Mouse (Mus musculus) megakaryocyte, embryonic 14.5 days (primary cell): ENCODE measurements around the gene Efnb3. TPM values are rescaled to one million over a fixed set of nuclear protein-coding genes. Genes with fewer than 3 reads are reported as not detected.
"Not testable (repeated sequence)": the region's sequence is repeated elsewhere in the genome, so short reads cannot be mapped to it uniquely, and the experiment has no call there.

Source experiments
- H3K27me3 ChIP-seq: replicated peaks from 2 replicates; pipeline ENCODE3; 2012; ENCODE audit warnings: inconsistent platforms
- H3K36me3 ChIP-seq: replicated peaks from 2 replicates; pipeline ENCODE3; 2012; ENCODE audit warnings: low read length, inconsistent platforms, mixed read lengths
- H3K4me1 ChIP-seq: 2 replicates; pipeline ENCODE4 v1.6.1; 2012; ENCODE audit warnings: inconsistent platforms
- H3K4me3 ChIP-seq: replicated peaks from 2 replicates; pipeline ENCODE3; 2012; ENCODE audit warnings: moderate library complexity, mild to moderate bottlenecking, inconsistent platforms
- H3K9me3 ChIP-seq: 2 replicates; pipeline ENCODE4 v1.6.1; 2012; ENCODE audit warnings: inconsistent platforms
- FLI1 ChIP-seq: IDR thresholded peaks from 2 replicates; pipeline ENCODE4 v1.6.1; 2012; ENCODE audit warnings: low read length, inconsistent platforms, mixed read lengths
- GATA1 ChIP-seq: IDR thresholded peaks from 3 replicates; pipeline ENCODE4 v1.6.1; 2012; ENCODE audit warnings: mixed read lengths, low read length, inconsistent platforms, borderline replicate concordance
- polyA plus RNA-seq: library from polyadenylated mRNA; stranded (reverse); fragments of >175 nt; gene quantifications from 2 replicates; pipeline ENCODE4 v1.2.3, GENCODE M21; 2012; ENCODE audit warnings: low replicate concordance; ENCODE audit not compliant: insufficient read depth

Efnb3 gene
- polyA plus RNA-seq, 1 experiment = 0.51 TPM

DNA sequence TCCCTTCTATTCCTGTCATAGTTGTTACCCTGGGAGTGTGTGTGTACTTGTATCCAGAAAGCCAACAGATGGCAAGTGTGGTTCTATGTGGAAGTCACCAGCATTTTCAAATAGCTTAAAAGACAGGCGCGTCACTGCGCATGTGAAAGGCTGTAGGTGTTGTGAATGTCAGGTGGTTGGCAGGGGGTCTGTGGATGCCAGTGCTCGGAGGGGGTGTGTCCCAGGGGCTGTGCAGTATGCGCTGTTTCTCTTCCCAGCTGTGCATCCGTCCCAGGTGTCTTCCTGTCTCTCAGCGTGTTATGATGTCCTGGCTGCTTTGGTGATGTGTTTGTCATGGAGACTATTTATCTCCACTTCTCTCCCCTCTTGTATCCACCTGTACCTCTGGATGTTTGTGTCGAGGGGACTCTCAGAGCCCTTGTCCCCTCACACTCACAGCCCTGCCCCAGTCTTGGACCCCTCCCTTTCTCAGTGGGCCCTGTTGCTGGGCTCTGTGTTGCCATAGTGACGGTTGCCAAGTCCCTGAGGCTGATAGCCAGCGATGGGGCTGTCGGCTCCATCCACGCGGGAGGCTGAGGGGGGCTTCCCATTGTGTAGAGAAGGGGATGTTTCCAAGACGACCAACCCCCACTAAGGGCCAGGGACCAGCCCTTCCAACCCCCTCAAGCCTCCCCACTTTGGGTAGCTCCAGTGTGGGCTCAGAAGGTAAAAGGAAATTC, 7.2 kb downstream of the Efnb3 start:
- Histone ChIP-seq H3K27me3 (peaks cover 71% of the 10 kb centered on the region), H3K4me3 (no peak overlapping the region), H3K9me3 (peaks cover 10% of the 10 kb centered on the region), H3K36me3 (peaks cover 2% of the 10 kb centered on the region), H3K4me1 (peaks cover 19% of the 10 kb centered on the region)
- no peak for TF ChIP-seq FLI1
- no peak for TF ChIP-seq GATA1

DNA sequence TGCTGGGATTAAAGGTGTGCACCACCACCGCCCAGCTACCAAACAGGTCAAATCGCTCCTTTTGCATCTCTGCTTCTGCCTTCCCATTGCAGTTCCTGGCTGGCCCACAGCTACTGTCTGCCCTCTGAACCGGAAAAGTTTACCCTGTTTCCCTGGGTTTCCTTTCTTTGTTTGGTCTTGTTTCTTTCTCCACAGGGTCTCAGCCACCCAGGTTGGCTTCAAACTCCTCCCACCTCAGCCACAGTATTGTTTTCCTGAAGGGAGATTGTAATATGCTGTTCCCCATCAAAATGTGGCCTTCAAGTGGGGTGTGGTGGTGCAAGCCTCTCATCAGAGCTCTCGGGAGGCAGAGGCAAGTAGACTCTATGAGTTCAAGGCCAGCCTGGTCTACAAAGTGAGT, 8.7 kb downstream of the Efnb3 start:
- Histone ChIP-seq H3K9me3 (peaks cover 10% of the 10 kb centered on the region), H3K36me3 (peaks cover 2% of the 10 kb centered on the region), H3K4me3 (no peak overlapping the region), H3K27me3 (peaks cover 71% of the 10 kb centered on the region), H3K4me1 (peaks cover 31% of the 10 kb centered on the region)
- no peak for TF ChIP-seq FLI1
- no peak for TF ChIP-seq GATA1

DNA sequence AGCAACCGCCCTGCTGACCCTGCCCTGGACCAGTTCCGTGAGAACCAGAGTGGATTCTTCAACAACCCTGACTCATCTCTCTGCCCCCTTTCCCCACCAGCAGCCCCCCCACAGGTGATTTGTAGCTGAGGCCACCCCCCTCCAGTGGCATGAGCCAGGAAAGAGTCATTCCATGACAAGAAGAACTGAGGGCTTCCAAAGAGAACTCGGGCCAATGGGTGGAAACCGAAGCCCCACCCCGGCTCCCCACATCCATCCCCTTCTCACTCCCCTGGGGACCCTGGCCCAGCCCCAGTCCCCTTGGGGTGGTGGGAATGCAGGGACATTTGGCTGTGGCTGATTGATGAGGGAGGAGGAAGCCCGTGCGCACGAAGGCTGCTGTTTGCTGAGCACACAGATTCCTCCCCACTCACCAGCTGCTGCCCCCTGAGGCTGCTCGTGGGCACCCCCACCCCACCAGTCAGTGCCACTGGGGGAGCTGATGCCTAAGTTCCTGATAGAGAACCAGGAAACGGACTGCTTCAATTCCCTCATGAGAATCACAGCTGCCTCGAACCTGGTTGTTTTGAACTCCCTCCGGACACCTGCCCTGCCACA, 10.8 kb downstream of the Efnb3 start, which contains the start of gene Dnah2:
TSS of gene Dnah2 (minus strand) at position 51 of the 597 bp plus-strand sequence.
- Histone ChIP-seq H3K4me1 (peaks cover 26% of the 10 kb centered on the region), H3K4me3 (no peak within 1 kb of the TSS), H3K36me3 (no peaks in the 10 kb centered on the region), H3K9me3 (0 out of 2 replicates have a peak, but pooled peaks cover 4% of the 10 kb centered on the region), H3K27me3 (peaks cover 82% of the 10 kb centered on the region)
- no peak for TF ChIP-seq FLI1
- no peak for TF ChIP-seq GATA1

DNA sequence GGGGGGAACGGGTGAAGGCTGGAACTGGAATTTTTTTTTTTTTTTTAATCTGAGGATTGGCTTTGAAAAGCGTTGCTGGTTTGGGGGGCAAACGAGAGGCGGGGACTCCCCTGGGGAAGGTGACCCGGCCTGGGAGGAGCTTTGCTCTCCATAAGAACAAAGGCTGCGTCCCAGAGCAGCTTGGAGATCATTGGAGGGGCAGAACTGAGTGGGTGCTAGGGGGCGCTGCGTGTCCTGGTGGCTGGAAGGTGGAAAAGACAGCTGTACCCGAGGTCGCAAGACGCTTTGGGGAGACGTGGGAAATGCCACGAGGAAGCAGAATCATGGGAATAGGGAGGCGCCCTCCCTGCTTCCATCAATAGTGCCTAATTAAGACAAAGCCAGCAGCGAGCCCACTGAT, 12.9 kb downstream of the Efnb3 start:
- Histone ChIP-seq H3K36me3 (no peaks in the 10 kb centered on the region), H3K4me1 (peaks cover 24% of the 10 kb centered on the region), H3K4me3 (peak overlapping the region; percentile 90), H3K27me3 (peaks cover 77% of the 10 kb centered on the region), H3K9me3 (0 out of 2 replicates have a peak, but pooled peaks cover 2% of the 10 kb centered on the region)
- TF ChIP-seq FLI1 = no peak
- TF ChIP-seq GATA1 = no peak

DNA sequence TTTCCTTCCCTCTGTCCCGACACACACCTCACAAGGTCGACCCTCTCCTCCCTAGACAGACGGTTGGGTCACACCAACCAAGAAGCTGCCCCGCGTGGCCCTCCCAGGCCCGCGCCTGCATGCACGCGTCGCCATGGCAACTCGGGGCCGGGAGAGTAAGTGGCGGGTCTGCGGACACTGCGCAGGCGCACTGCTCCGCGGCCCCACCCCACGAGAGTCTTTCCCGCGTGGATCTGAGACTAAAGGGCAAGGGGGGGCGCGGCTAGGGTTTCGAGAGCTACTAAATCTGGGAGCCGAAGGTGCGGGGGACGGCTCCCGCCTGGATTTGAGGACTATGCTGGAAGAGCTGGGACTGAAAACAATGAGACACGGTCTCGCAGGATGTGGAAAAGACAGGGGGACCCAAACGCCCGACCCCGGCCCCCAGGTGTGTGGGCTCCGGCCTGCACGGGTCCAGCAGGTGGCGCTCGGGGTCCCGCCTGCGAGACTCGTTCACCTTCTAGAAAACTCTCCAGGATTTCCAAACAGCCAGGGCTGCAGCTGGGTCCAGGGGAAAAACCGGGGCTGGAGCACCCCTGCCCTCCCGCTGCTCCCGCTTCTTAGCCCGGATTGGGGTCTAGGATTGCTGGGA, 13.5 kb downstream of the Efnb3 start:
- no peak for TF ChIP-seq GATA1
- TF ChIP-seq FLI1 = no peak
- Histone ChIP-seq H3K4me3 (peak overlapping the region; percentile 90), H3K27me3 (peaks cover 74% of the 10 kb centered on the region)

DNA sequence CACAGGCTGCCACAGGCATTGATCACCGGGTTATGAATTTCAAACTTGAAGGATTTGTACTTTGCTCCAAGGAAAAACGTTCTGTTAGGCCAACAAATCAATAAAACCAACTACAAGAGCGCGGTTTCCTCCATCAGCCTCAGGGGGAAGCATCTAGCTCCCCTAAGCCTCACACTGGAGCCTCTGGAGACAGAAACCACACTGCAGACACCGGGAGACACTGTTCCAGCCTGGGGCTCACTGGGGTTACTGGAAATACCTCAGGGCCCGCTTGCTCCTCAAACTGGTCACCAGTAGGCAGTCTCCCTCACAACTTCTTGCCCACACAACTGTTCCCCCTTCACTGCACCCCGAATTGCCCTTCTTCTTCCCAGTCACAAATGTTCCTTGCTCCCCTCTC, 14.0 kb downstream of the Efnb3 start:
- peak overlapping the region; percentile 90 for H3K4me3 ChIP-seq
- H3K27me3 ChIP-seq = peaks cover 71% of the 10 kb centered on the region
- TF ChIP-seq FLI1 (no peak), GATA1 (no peak)

More for the DNA sequence above, 13.5 kb downstream of the Efnb3 start:
- peaks cover 24% of the 10 kb centered on the region for H3K4me1 ChIP-seq
- H3K9me3 ChIP-seq = no peaks in the 10 kb centered on the region
- no peaks in the 10 kb centered on the region for H3K36me3 ChIP-seq

DNA sequence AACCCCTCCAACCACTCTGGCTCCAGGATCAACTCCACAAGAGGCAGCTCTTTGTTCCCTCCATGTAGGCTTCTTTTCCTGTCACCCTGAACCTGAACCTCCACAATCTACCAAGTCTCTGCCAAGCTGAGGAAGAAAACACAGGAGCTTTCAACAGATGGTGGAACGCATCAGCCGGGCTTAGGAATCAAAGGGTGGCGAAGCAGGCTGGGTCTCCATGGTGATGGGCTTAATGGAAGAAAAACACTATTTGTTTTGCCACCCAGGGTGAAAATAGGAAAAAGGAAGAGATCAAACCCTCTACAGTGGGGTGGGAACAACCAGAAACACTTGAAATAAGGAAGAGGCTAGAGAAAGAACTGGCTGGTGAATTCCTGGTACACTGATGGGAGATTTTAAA, 16.4 kb downstream of the Efnb3 start:
- peaks cover 61% of the 10 kb centered on the region for H3K27me3 ChIP-seq
- TF ChIP-seq FLI1 = no peak
- TF ChIP-seq GATA1 = no peak

More for the DNA sequence above, 14.0 kb downstream of the Efnb3 start:
- Histone ChIP-seq H3K9me3 (no peaks in the 10 kb centered on the region), H3K36me3 (no peaks in the 10 kb centered on the region), H3K4me1 (peaks cover 24% of the 10 kb centered on the region)

DNA sequence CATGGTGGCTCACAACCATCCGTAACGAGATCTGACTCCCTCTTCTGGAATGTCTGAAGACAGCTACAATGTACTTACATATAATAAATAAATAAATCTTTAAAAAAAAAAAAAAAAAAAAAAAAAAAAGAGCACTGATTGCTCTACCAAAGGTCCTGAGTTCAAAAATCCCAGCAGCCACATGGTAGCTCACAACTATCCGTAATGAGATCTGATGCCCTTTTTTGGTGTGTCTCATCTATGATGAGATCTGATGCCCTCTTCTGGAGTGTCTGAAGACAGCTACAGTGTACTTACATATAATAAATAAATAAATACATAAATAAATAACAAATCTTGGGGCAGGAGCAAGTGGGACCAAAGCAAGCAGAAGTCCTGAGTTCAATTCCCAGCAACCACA, 18.3 kb downstream of the Efnb3 start:
- H3K36me3 ChIP-seq, H3K4me3 ChIP-seq, H3K9me3 ChIP-seq, H3K4me1 ChIP-seq: not testable (repeated sequence)
- H3K27me3 ChIP-seq = peaks cover 57% of the 10 kb centered on the region

More for the DNA sequence above, 16.4 kb downstream of the Efnb3 start:
- no peak overlapping the region for H3K4me3 ChIP-seq
- H3K9me3 ChIP-seq = no peaks in the 10 kb centered on the region
- H3K36me3 ChIP-seq = no peaks in the 10 kb centered on the region
- peaks cover 20% of the 10 kb centered on the region for H3K4me1 ChIP-seq

DNA sequence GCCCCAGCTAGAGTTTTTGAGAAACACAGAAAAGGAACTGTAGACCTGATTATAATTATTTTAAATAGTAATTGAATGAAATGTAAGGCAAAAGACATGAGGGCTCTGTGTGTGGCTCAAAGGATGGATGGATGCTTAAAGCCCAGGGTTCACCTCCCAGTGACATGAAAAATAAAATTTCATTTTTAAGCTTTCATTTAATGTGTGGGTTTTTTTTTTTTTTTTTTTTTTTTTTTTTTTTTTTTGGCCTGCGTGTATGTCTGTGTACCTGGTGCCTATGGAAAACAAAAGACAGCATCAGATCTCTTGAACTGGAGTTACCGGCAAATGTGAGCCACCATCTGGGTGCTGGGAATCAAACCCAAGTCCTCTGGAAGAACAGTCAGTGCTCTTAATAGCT, 19.3 kb downstream of the Efnb3 start:
- peaks cover 47% of the 10 kb centered on the region for H3K27me3 ChIP-seq
- TF ChIP-seq GATA1 (no peak), FLI1 (no peak)
- H3K4me1 ChIP-seq = no peaks in the 10 kb centered on the region
- no peak overlapping the region for H3K4me3 ChIP-seq
- no peaks in the 10 kb centered on the region for H3K36me3 ChIP-seq
- no peaks in the 10 kb centered on the region for H3K9me3 ChIP-seq

DNA sequence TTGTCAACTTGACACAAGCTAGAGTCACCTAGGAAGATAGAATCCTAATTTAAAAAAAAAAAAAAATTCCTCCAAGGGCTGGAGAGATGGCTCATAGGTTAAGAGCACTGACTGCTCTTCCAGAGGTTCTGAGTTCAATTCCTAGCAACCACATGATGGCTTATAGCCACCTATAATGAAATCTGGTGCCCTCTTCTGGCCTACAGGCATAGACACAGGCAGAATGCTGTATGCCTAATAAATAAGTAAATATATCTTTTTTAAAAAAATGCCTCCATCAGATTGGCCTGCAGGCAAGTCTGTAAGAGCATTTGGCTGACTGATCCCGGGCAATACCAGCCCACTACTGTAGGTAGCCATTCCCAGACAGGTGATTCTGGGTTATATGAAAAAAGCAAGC, 25.0 kb downstream of the Efnb3 start:
- H3K27me3 ChIP-seq = peaks cover 24% of the 10 kb centered on the region
- no peak overlapping the region for H3K4me3 ChIP-seq
- no peaks in the 10 kb centered on the region for H3K9me3 ChIP-seq
- H3K36me3 ChIP-seq = no peaks in the 10 kb centered on the region
- no peak for TF ChIP-seq FLI1
- TF ChIP-seq GATA1 = no peak
- peaks cover 1% of the 10 kb centered on the region for H3K4me1 ChIP-seq
